Mouse (Mus musculus): ENCODE results near the gene Ap1s3. TPM values are rescaled to one million over a fixed set of nuclear protein-coding genes. Genes with fewer than 3 reads are reported as not detected.

The Ap1s3 gene
- polyA plus RNA-seq (2016; fragmentation: Nextera tagmentation; extraction: Ambion mirVana) = 0.12 and 0.30 TPM in 2 replicates

DNA sequence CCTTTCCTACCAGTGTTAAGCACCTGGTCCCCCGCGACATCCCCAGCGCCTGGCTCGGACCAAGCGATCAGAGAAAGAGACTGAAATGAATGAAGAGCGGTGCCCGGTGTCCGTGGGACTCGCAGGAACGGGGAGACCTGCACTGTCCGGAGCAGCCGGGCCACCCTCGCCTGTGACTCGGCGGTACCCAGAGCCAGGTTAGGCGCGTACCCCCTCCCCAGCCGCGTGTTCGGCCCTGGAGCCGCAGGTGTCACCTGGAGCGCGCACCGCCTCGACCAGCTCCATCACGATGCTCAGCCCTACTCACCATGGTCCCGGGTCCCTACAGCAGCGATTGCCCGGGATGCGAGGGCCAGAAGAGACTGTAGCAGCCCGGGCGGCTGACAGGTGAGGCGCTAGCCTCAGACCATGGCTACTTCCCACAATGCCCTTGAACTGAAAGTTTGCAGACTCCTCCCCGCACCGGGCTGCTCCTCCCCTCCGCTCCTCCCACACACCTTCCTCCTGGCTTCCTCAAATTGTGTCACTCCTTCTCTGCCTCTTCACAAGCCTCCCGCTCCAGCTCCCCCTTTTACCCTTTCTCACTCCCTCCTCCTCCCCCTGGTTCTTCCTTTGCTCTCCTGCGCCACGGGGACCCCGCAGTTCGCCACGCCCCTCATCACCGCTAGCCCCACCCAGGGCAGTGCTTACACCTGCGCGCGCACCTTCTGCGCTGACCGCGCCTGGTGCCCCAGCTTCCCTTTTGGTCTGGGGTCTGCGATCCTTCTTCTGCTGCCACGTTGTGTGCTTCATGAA lies at the start of gene Ap1s3:
Ap1s3 (minus strand) TSS at position 430 of the 795 bp plus-strand sequence.
- under 1% methylated on average over 51 of the region's 51 CpGs for WGBS
- Histone ChIP-seq H3K27ac (peak within 1 kb of the TSS; percentile 71), H3K27me3 (ENCODE audit: insufficient read depth, poor library complexity, severe bottlenecking) (peaks cover 47% of the 10 kb centered on the region), H3K4me1 (replicated peaks) (peaks cover 21% of the 10 kb centered on the region), H3K36me3 (no peaks in the 10 kb centered on the region), H3K9me3 (no peaks in the 10 kb centered on the region), H3K4me3 (peak within 1 kb of the TSS; percentile 75)
- peak; percentile 66 for DNase-seq (ENCODE audit: low spot score)

GRCm38 (mm10) chr1:79714152-79714923 lies 42.6 kb upstream of the Ap1s3 start:
- Histone ChIP-seq H3K9me3 (no peaks in the 10 kb centered on the region), H3K4me1 (replicated peaks) (0 out of 2 replicates have a peak, but pooled peaks cover 4% of the 10 kb centered on the region), H3K27ac (no peak overlapping the region), H3K27me3 (ENCODE audit: insufficient read depth, poor library complexity, severe bottlenecking) (no peaks in the 10 kb centered on the region), H3K36me3 (peaks cover 21% of the 10 kb centered on the region), H3K4me3 (no peak overlapping the region)
- DNase-seq (ENCODE audit: low spot score) = no peak
- 92% methylated on average over 13 of the region's 13 CpGs for WGBS

DNA sequence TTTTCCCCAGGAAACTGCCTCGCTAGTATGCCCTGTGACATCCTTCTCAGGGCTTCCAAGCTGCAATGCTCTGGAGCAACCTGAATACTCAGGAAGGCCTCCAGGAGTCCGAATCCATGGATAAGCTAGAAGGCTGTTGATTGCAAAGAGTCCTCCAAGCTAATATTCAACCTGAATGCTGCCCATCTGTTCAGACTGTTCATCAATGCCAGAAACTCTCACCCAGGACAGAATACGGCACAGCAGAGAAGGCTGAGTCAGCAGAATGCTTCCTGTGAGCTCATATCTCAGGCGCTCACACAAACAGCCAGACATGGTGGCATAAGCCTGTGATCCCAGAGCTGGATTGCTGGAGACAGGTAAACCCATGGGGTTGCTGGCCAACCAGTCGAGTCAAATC lies 41.3 kb upstream of the Ap1s3 start:
- no peak overlapping the region for H3K4me3 ChIP-seq
- no peaks in the 10 kb centered on the region for H3K9me3 ChIP-seq
- peaks cover 21% of the 10 kb centered on the region for H3K36me3 ChIP-seq
- H3K4me1 ChIP-seq (replicated peaks) = 0 out of 2 replicates have a peak, but pooled peaks cover 4% of the 10 kb centered on the region
- no peaks in the 10 kb centered on the region for H3K27me3 ChIP-seq (ENCODE audit: insufficient read depth, poor library complexity, severe bottlenecking)
- DNase-seq (ENCODE audit: low spot score) = no peak
- 90% methylated on average over 5 of the region's 5 CpGs for WGBS
- no peak overlapping the region for H3K27ac ChIP-seq

- Histone ChIP-seq H3K27ac (no peak overlapping the region), H3K27me3 (ENCODE audit: insufficient read depth, poor library complexity, severe bottlenecking) (no peaks in the 10 kb centered on the region), H3K9me3 (no peaks in the 10 kb centered on the region), H3K4me3 (no peak overlapping the region), H3K36me3 (peaks cover 31% of the 10 kb centered on the region), H3K4me1 (replicated peaks) (0 out of 2 replicates have a peak, but pooled peaks cover 4% of the 10 kb centered on the region)
- no peak for DNase-seq (ENCODE audit: low spot score)
- WGBS = 84% methylated on average over 18 of the region's 18 CpGs
Measured at GRCm38 (mm10) chr1:79711147-79712126, 39.7 kb upstream of the Ap1s3 start.

GRCm38 (mm10) chr1:79710678-79711077 lies 38.9 kb upstream of the Ap1s3 start:
- no peak for DNase-seq (ENCODE audit: low spot score)
- no peaks in the 10 kb centered on the region for H3K27me3 ChIP-seq (ENCODE audit: insufficient read depth, poor library complexity, severe bottlenecking)
- no peaks in the 10 kb centered on the region for H3K9me3 ChIP-seq
- H3K36me3 ChIP-seq = peaks cover 32% of the 10 kb centered on the region
- WGBS = 87% methylated on average over 4 of the region's 4 CpGs
- no peak overlapping the region for H3K27ac ChIP-seq
- 0 out of 2 replicates have a peak, but pooled peaks cover 4% of the 10 kb centered on the region for H3K4me1 ChIP-seq (replicated peaks)
- H3K4me3 ChIP-seq = no peak overlapping the region

- no peaks in the 10 kb centered on the region for H3K9me3 ChIP-seq
- H3K4me1 ChIP-seq (replicated peaks) = 0 out of 2 replicates have a peak, but pooled peaks cover 4% of the 10 kb centered on the region
- WGBS = 81% methylated on average over 8 of the region's 8 CpGs
- H3K27me3 ChIP-seq (ENCODE audit: insufficient read depth, poor library complexity, severe bottlenecking) = no peaks in the 10 kb centered on the region
- H3K27ac ChIP-seq = no peak overlapping the region
- DNase-seq (ENCODE audit: low spot score) = no peak
- H3K36me3 ChIP-seq = peaks cover 34% of the 10 kb centered on the region
- H3K4me3 ChIP-seq = no peak overlapping the region
Measured at GRCm38 (mm10) chr1:79710216-79710615, 38.4 kb upstream of the Ap1s3 start.

DNA sequence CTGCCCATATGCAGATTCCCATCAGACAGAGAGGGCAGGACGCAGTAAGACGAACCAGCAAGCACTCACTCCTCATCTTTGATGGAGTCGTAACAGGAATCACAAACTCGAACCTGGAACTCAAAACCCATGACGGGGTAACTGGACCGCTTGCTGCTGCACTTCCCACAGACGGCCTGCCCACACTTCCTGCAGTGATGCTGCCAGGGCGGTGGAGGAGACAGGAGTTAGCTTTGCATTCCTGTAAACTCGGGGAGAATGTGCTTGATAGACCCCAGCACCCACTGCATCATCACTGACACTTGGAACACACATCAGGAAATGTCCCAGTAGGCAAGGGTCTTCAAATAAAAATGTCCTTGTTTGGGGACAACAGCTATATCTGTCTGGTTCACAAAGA lies 35.6 kb upstream of the Ap1s3 start:
- Histone ChIP-seq H3K36me3 (peaks cover 25% of the 10 kb centered on the region), H3K9me3 (no peaks in the 10 kb centered on the region), H3K4me1 (replicated peaks) (0 out of 2 replicates have a peak, but pooled peaks cover 4% of the 10 kb centered on the region), H3K27me3 (ENCODE audit: insufficient read depth, poor library complexity, severe bottlenecking) (no peaks in the 10 kb centered on the region), H3K4me3 (no peak overlapping the region), H3K27ac (no peak overlapping the region)
- WGBS = 89% methylated on average over 9 of the region's 9 CpGs
- DNase-seq (ENCODE audit: low spot score) = no peak

- no peaks in the 10 kb centered on the region for H3K4me1 ChIP-seq (replicated peaks)
- H3K27me3 ChIP-seq (ENCODE audit: insufficient read depth, poor library complexity, severe bottlenecking) = no peaks in the 10 kb centered on the region
- 90% methylated on average over 3 of the region's 3 CpGs for WGBS
- no peak overlapping the region for H3K27ac ChIP-seq
- peaks cover 25% of the 10 kb centered on the region for H3K36me3 ChIP-seq
- no peak overlapping the region for H3K4me3 ChIP-seq
- DNase-seq (ENCODE audit: low spot score) = no peak
- no peaks in the 10 kb centered on the region for H3K9me3 ChIP-seq
Measured at GRCm38 (mm10) chr1:79706707-79707106, 34.9 kb upstream of the Ap1s3 start.

GRCm38 (mm10) chr1:79704672-79705071 lies 32.9 kb upstream of the Ap1s3 start:
- H3K4me1 ChIP-seq (replicated peaks) = no peaks in the 10 kb centered on the region
- H3K27ac ChIP-seq = no peak overlapping the region
- WGBS = 92% methylated on average over 2 of the region's 2 CpGs
- peaks cover 29% of the 10 kb centered on the region for H3K36me3 ChIP-seq
- no peak for DNase-seq (ENCODE audit: low spot score)
- no peak overlapping the region for H3K4me3 ChIP-seq
- no peaks in the 10 kb centered on the region for H3K27me3 ChIP-seq (ENCODE audit: insufficient read depth, poor library complexity, severe bottlenecking)
- H3K9me3 ChIP-seq = no peaks in the 10 kb centered on the region

DNA sequence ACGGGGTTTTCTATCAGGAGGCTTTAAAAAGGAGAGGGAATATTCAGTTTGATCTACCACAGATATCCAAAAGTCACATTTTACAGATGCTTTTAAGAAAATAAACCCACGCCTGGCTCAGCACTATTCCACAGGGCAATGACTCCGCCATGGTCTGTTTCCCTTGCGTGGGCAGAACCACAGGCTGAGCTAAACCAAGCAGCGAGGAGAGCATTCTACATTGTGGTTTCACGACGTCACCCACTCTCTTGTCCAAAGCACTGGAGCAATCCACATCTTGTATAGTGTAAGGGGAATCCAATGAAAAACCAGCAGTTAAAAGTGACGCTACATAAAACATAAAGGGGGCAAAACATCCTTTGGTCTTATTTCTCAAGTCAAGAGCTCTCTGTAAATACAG lies 31.7 kb upstream of the Ap1s3 start:
- no peak for DNase-seq (ENCODE audit: low spot score)
- peaks cover 29% of the 10 kb centered on the region for H3K36me3 ChIP-seq
- WGBS = 88% methylated on average over 8 of the region's 8 CpGs

GRCm38 (mm10) chr1:79698506-79698905 lies 26.7 kb upstream of the Ap1s3 start:
- no peaks in the 10 kb centered on the region for H3K27me3 ChIP-seq (ENCODE audit: insufficient read depth, poor library complexity, severe bottlenecking)
- peaks cover 12% of the 10 kb centered on the region; the same call in 1 of the 2 replicates for H3K4me1 ChIP-seq (replicated peaks)
- WGBS = 89% methylated on average over 2 of the region's 2 CpGs
- no peak overlapping the region for H3K27ac ChIP-seq
- no peak overlapping the region for H3K4me3 ChIP-seq
- no peak for DNase-seq (ENCODE audit: low spot score)
- no peaks in the 10 kb centered on the region for H3K9me3 ChIP-seq
- H3K36me3 ChIP-seq = peaks cover 4% of the 10 kb centered on the region

More for the DNA sequence above, 31.7 kb upstream of the Ap1s3 start:
- no peak overlapping the region for H3K27ac ChIP-seq
- H3K4me3 ChIP-seq = no peak overlapping the region
- no peaks in the 10 kb centered on the region for H3K4me1 ChIP-seq (replicated peaks)
- H3K9me3 ChIP-seq = no peaks in the 10 kb centered on the region
- H3K27me3 ChIP-seq (ENCODE audit: insufficient read depth, poor library complexity, severe bottlenecking) = no peaks in the 10 kb centered on the region

DNA sequence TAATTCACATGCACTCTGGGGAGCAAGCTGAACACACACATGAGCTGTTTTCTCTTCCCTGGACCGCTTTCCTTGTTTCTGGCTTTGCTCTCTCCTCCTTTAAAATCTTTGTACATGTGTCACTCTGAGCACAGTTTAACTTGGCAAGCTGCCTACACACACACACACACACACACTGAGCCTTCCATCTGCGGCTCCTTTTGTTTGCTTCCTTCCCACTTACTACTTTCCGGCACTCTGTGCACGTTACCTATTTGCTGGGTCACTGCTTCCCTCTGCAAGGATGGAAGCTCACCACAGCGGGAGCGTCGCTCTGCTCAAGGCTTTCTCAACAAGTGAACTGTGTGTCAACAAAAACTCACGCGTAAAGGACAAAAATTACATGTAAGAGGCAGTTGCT lies 25.6 kb upstream of the Ap1s3 start:
- 62% methylated on average over 9 of the region's 9 CpGs for WGBS
- peak; percentile 33 for DNase-seq (ENCODE audit: low spot score)

More for the DNA sequence above, 25.6 kb upstream of the Ap1s3 start:
- no peak overlapping the region for H3K4me3 ChIP-seq
- no peaks in the 10 kb centered on the region for H3K27me3 ChIP-seq (ENCODE audit: insufficient read depth, poor library complexity, severe bottlenecking)
- no peaks in the 10 kb centered on the region for H3K9me3 ChIP-seq
- peaks cover 4% of the 10 kb centered on the region for H3K36me3 ChIP-seq
- H3K27ac ChIP-seq = no peak overlapping the region
- peaks cover 12% of the 10 kb centered on the region; the same call in 1 of the 2 replicates for H3K4me1 ChIP-seq (replicated peaks)
